Mouse (Mus musculus) thymus, postnatal 14 days (tissue): ENCODE data around the gene Madcam1.
"Not testable (repeated sequence)": the region's sequence is repeated elsewhere in the genome, so short reads cannot be mapped to it uniquely, and the experiment has no call there.

Source experiments
- DNase-seq: peaks from one replicate; pipeline ENCODE4 v3.0.0; 2021

Gene Madcam1

GRCm38 (mm10) chr10:79691986-79692548, 27.7 kb downstream of the Madcam1 start:
- DNase-seq: no peak

GRCm38 (mm10) chr10:79693580-79694378, 29.4 kb downstream of the Madcam1 start:
- no peak for DNase-seq

GRCm38 (mm10) chr10:79694379-79694655, 30.0 kb downstream of the Madcam1 start:
- no peak for DNase-seq

GRCm38 (mm10) chr10:79695231-79696128, 31.1 kb downstream of the Madcam1 start:
- peak; percentile 83 for DNase-seq

- DNase-seq: no peak
Measured at GRCm38 (mm10) chr10:79696129-79696651, 31.8 kb downstream of the Madcam1 start.

GRCm38 (mm10) chr10:79697916-79698315, 33.6 kb downstream of the Madcam1 start:
- no peak for DNase-seq

- DNase-seq: no peak
Measured at GRCm38 (mm10) chr10:79698459-79698858, 34.1 kb downstream of the Madcam1 start.

GRCm38 (mm10) chr10:79700676-79701075, 36.3 kb downstream of the Madcam1 start:
- no peak for DNase-seq

- DNase-seq: no peak
Measured at GRCm38 (mm10) chr10:79701443-79702129, 37.2 kb downstream of the Madcam1 start.

- not testable (repeated sequence) for DNase-seq
Measured at GRCm38 (mm10) chr10:79702970-79703369, 38.6 kb downstream of the Madcam1 start.

- DNase-seq: no peak
Measured at GRCm38 (mm10) chr10:79703541-79703940, 39.2 kb downstream of the Madcam1 start.

GRCm38 (mm10) chr10:79704065-79704969, 40.0 kb downstream of the Madcam1 start, which contains the start of gene Bsg:
Bsg (plus strand) TSS chr10:79704491.
- peak; percentile 99 for DNase-seq

GRCm38 (mm10) chr10:79704970-79705360, 40.6 kb downstream of the Madcam1 start:
- no peak for DNase-seq

- DNase-seq: no peak
Measured at GRCm38 (mm10) chr10:79705951-79706350, 41.6 kb downstream of the Madcam1 start.

- no peak for DNase-seq
Measured at GRCm38 (mm10) chr10:79706406-79707094, 42.2 kb downstream of the Madcam1 start.

GRCm38 (mm10) chr10:79707162-79707561, 42.8 kb downstream of the Madcam1 start:
- DNase-seq: no peak

- DNase-seq: no peak
Measured at GRCm38 (mm10) chr10:79707759-79708158, 43.4 kb downstream of the Madcam1 start.

GRCm38 (mm10) chr10:79708668-79709067, 44.3 kb downstream of the Madcam1 start:
- DNase-seq: no peak

GRCm38 (mm10) chr10:79709307-79709706, 44.9 kb downstream of the Madcam1 start:
- no peak for DNase-seq

- DNase-seq: peak; percentile 52
Measured at GRCm38 (mm10) chr10:79712029-79712428, 47.7 kb downstream of the Madcam1 start.
